Mouse (Mus musculus) liver, postnatal 0 days (tissue): ENCODE measurements around the gene Rgp1.

Experiments
- CTCF ChIP-seq: sonication (generic); IDR thresholded peaks from 2 replicates; pipeline ENCODE4 v1.5.1; 2016; ENCODE audit warnings: antibody characterized with exemption, low read depth
- EP300 ChIP-seq: IDR thresholded peaks from 2 replicates; pipeline ENCODE4 v1.6.1; 2016; ENCODE audit warnings: antibody characterized with exemption, low read depth, mild to moderate bottlenecking

GRCm38 (mm10) chr4:43636751-43637150 is 58.2 kb downstream of the Rgp1 start:
- no peak for TF ChIP-seq CTCF
- TF ChIP-seq EP300, result no peak
